In the genomic region with DNA sequence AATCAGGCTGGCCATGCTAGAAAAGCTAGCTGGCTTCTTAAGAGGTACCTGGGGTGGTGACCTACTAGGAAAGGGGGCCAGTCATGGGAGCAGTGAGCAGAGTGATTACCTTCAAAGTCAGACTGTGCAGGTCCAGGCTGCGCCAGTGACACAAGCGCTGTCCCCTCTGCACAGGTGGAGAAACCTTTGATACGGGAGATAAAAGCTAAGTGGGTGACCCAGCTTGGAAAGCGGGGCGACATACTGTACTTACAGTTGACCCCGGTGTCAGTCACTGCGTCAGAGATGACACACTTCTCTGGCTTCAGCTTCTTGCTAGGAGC, we compare ENCODE assay signal across 30 mouse cellular contexts. TPM values are rescaled to one million over a fixed set of nuclear protein-coding genes. Genes with fewer than 3 reads are reported as not detected.
DNase-seq lines count a peak whose midpoint lies in the region; ATAC-seq and TF ChIP-seq lines count a peak whose summit lies in the region.
"Had no signal": no experiment of that assay in that cellular context is flagged by ENCODE, and none has a peak within 500 bp of the region (broad histone marks: within the 10 kb centered on the region; RNA-seq: fewer than 3 reads in every experiment).

No protein-coding gene starts in this region.

- WGBS in heart, embryonic 10.5 days = 88% methylated on average over 7 of the region's 7 CpGs
- 92% methylated on average over 7 of the region's 7 CpGs for WGBS in heart, adult 2 months
- WGBS in kidney, postnatal 0 days = 81% methylated on average over 7 of the region's 7 CpGs
- WGBS in intestine, embryonic 15.5 days = 83% methylated on average over 7 of the region's 7 CpGs
- 94% methylated on average over 7 of the region's 7 CpGs for WGBS in olfactory bulb, adult 2 months

- TF ChIP-seq POLR2A in heart, adult 2 months (IDR thresholded peaks at IDR 0.05; ENCODE audit: insufficient read depth, low read depth, low read length) = no peak
- no peak for TF ChIP-seq POLR2A in olfactory bulb, adult 2 months (IDR thresholded peaks at IDR 0.05; ENCODE audit: insufficient read depth, low read depth, low read length)

- no peaks in the 10 kb centered on the region for H3K36me3 ChIP-seq in heart, embryonic 10.5 days
- no peaks in the 10 kb centered on the region for H3K36me3 ChIP-seq in heart, adult 2 months (ENCODE audit: control insufficient read depth, insufficient read depth, low read length)
- H3K36me3 ChIP-seq in kidney, postnatal 0 days (ENCODE audit: insufficient read depth, low read length) = no peaks in the 10 kb centered on the region
- no peaks in the 10 kb centered on the region for H3K36me3 ChIP-seq in intestine, embryonic 15.5 days
- H3K36me3 ChIP-seq: forebrain, embryonic 15.5 days; neural tube, embryonic 13.5 days had no signal

- no peak overlapping the region for H3K4me3 ChIP-seq in heart, embryonic 10.5 days
- no peak overlapping the region for H3K4me3 ChIP-seq in heart, adult 2 months
- no peak overlapping the region for H3K4me3 ChIP-seq in kidney, postnatal 0 days (replicated peaks; ENCODE audit: low read depth, low read length)
- H3K4me3 ChIP-seq in intestine, embryonic 15.5 days (replicated peaks) = no peak overlapping the region
- no peak overlapping the region for H3K4me3 ChIP-seq in olfactory bulb, adult 2 months (ENCODE audit: insufficient read depth, low read depth, low read length)
- H3K4me3 ChIP-seq: forebrain, embryonic 15.5 days; myocyte; neural tube, embryonic 13.5 days had no signal

- 0 out of 2 replicates have a peak, but pooled peaks have one; percentile 36 for ATAC-seq in kidney, postnatal 0 days (replicated peaks; ENCODE audit: low FRiP score, low read depth)
- ATAC-seq in intestine, embryonic 15.5 days = peak; percentile 50; the same call in 1 of the 2 replicates
- ATAC-seq: forebrain, embryonic 15.5 days; liver, postnatal 0 days; midbrain, embryonic 16.5 days had no signal

- peaks cover 24% of the 10 kb centered on the region for H3K4me1 ChIP-seq in heart, embryonic 10.5 days
- H3K4me1 ChIP-seq in heart, adult 2 months (ENCODE audit: control insufficient read depth, insufficient read depth, low read length) = no peaks in the 10 kb centered on the region
- peaks cover 4% of the 10 kb centered on the region; the same call in 1 of the 2 replicates for H3K4me1 ChIP-seq in kidney, postnatal 0 days (replicated peaks; ENCODE audit: insufficient read depth, low read length)
- 0 out of 2 replicates have a peak, but pooled peaks cover 3% of the 10 kb centered on the region for H3K4me1 ChIP-seq in intestine, embryonic 15.5 days (replicated peaks)
- peaks cover 36% of the 10 kb centered on the region for H3K4me1 ChIP-seq in olfactory bulb, adult 2 months (ENCODE audit: control insufficient read depth, insufficient read depth, low read length)
- H3K4me1 ChIP-seq: forebrain, embryonic 15.5 days; neural tube, embryonic 13.5 days had no signal

- intact Hi-C loops in heart, adult 2 months (cut with DNase I) = no loop called here

- H3K27me3 ChIP-seq in heart, embryonic 10.5 days (ENCODE audit: insufficient read depth, poor library complexity, severe bottlenecking) = no peaks in the 10 kb centered on the region
- H3K27me3 ChIP-seq in heart, adult 2 months (ENCODE audit: control insufficient read depth, insufficient read depth, low read length) = no peaks in the 10 kb centered on the region
- no peaks in the 10 kb centered on the region for H3K27me3 ChIP-seq in kidney, postnatal 0 days (ENCODE audit: insufficient read depth, low read length)
- no peaks in the 10 kb centered on the region for H3K27me3 ChIP-seq in intestine, embryonic 15.5 days (replicated peaks)
- H3K27me3 ChIP-seq: forebrain, embryonic 15.5 days; neural tube, embryonic 13.5 days had no signal

- H3K27ac ChIP-seq in heart, embryonic 10.5 days = peak overlapping the region; percentile 59
- no peak overlapping the region for H3K27ac ChIP-seq in heart, adult 2 months
- no peak overlapping the region for H3K27ac ChIP-seq in kidney, postnatal 0 days
- H3K27ac ChIP-seq in intestine, embryonic 15.5 days = no peak overlapping the region
- H3K27ac ChIP-seq in olfactory bulb, adult 2 months (ENCODE audit: insufficient read depth, low read depth, low read length) = peak overlapping the region; percentile 74; the same call in 1 of the 2 replicates
- H3K27ac ChIP-seq: forebrain, embryonic 15.5 days; macrophage; neural tube, embryonic 13.5 days had no signal

- DNase-seq in heart, embryonic 10.5 days (ENCODE audit: low spot score) = peak; percentile 54
- no peak for DNase-seq in heart, adult 2 months
- no peak for DNase-seq in kidney, postnatal 0 days (ENCODE audit: low spot score)
- no peak for DNase-seq in kidney, postnatal 25 days
- no peak for DNase-seq in adrenal gland, adult (ENCODE audit: inconsistent age in 2 of 2, low spot score in 1 of 2)
- DNase-seq: adrenal gland, postnatal 36 days; cerebellum, adult 9-10 months; gastrocnemius, postnatal 14 days; kidney, adult 8-10 months; left cerebral cortex, postnatal 4 days; liver, postnatal 0 days; right cerebral cortex, postnatal 4 days; thymus, postnatal 14 days had no signal

- TF ChIP-seq CTCF in heart, adult 2 months (IDR thresholded peaks at IDR 0.05) = no peak
- no peak for TF ChIP-seq CTCF in kidney, postnatal 0 days (IDR thresholded peaks at IDR 0.05; ENCODE audit: low read depth)
- TF ChIP-seq CTCF in olfactory bulb, adult 2 months (IDR thresholded peaks at IDR 0.05; ENCODE audit: insufficient read depth, low read depth, low read length) = no peak

- no peak for TF ChIP-seq EP300 in heart, adult 2 months (IDR thresholded peaks at IDR 0.05; ENCODE audit: insufficient read depth, low read depth, low read length)

- H3K79me2 ChIP-seq in heart, adult 2 months (replicated peaks; ENCODE audit: control insufficient read depth, insufficient read depth, low read length) = no peaks in the 10 kb centered on the region

- H3K9ac ChIP-seq in heart, adult 2 months (ENCODE audit: low read depth, low read length) = no peak overlapping the region
- no peak overlapping the region for H3K9ac ChIP-seq in kidney, postnatal 0 days (ENCODE audit: low read depth, low read length)
- H3K9ac ChIP-seq in intestine, embryonic 15.5 days = no peak overlapping the region
- H3K9ac ChIP-seq: forebrain, embryonic 15.5 days; liver, postnatal 0 days; neural tube, embryonic 13.5 days had no signal

- no peaks in the 10 kb centered on the region for H3K9me3 ChIP-seq in heart, embryonic 10.5 days
- no peaks in the 10 kb centered on the region for H3K9me3 ChIP-seq in kidney, postnatal 0 days (replicated peaks; ENCODE audit: low read length)
- no peaks in the 10 kb centered on the region for H3K9me3 ChIP-seq in intestine, embryonic 15.5 days
- H3K9me3 ChIP-seq: forebrain, embryonic 15.5 days; neural tube, embryonic 13.5 days had no signal

- no peak overlapping the region for H3K4me2 ChIP-seq in kidney, postnatal 0 days (ENCODE audit: low read length)
- H3K4me2 ChIP-seq in intestine, embryonic 15.5 days (replicated peaks) = no peak overlapping the region
- H3K4me2 ChIP-seq: forebrain, embryonic 15.5 days; liver, embryonic 11.5 days; neural tube, embryonic 13.5 days had no signal

RNA-seq across cellular contexts. Expression of gene 1700024P04Rik, which starts 54.7 kb away (rescaled TPM):
- polyA plus RNA-seq in heart, embryonic 10.5 days (2016; fragmentation: Nextera tagmentation; extraction: Ambion mirVana) = not detected in 2 replicates
- not detected for total RNA-seq in heart, adult 2 months (2021)
- not detected in 2 replicates for polyA plus RNA-seq in heart, adult 2 months (2012; rRNA removed)
- not detected in 2 replicates for polyA plus RNA-seq in kidney, postnatal 0 days (2015; fragmentation: Nextera tagmentation; extraction: Ambion mirVana)
- not detected in 2 replicates for polyA plus RNA-seq in intestine, embryonic 15.5 days (2015; fragmentation: Nextera tagmentation; extraction: Ambion mirVana)
- not detected in 2 replicates for polyA plus RNA-seq in olfactory bulb, adult 2 months (2012; ENCODE audit: insufficient read depth, insufficient read length, low replicate concordance, missing spikeins)
- total RNA-seq: adrenal gland, adult 18-20 months; adrenal gland, postnatal 36 days; common myeloid progenitor, adult 5-6 weeks; ES-E14; gastrocnemius, postnatal 14 days; layer of hippocampus, adult 18-20 months; layer of hippocampus, postnatal 14 days; left cerebral cortex, adult 8-10 months; left cerebral cortex, postnatal 4 days had no signal
- polyA plus RNA-seq: forebrain, embryonic 15.5 days; heart, postnatal 0 days; hindbrain, embryonic 11.5 days; liver, embryonic 11.5 days; liver, postnatal 0 days; macrophage; midbrain, embryonic 16.5 days; myocyte; neural tube, embryonic 13.5 days; stomach, embryonic 14.5 days had no signal

Comparison
In these comparisons a context has a peak if more than half of its experiments do, and no peak if none do; other contexts are left out.
1. H3K27ac ChIP-seq: peak in heart, embryonic 10.5 days (single experiment) and olfactory bulb, adult 2 months (single experiment); none in heart, adult 2 months (single experiment), kidney, postnatal 0 days (single experiment) and intestine, embryonic 15.5 days (single experiment).